Mouse (Mus musculus) T-helper 2 cell (primary cell): Measurements from ENCODE around the gene Nek2.

Experiments
- in situ Hi-C: fragments of 300-600 bp; cut with MboI, MseI; formaldehyde crosslinking; loops from one replicate; pipeline ENCODE4 v1.15.1; 2025; ENCODE audit warnings: high pct_unique_total_duplicates

Gene Nek2

GRCm38 (mm10) chr1:191812949-191813691 is 8.1 kb upstream of the Nek2 start:
- in situ Hi-C loops = loop anchor here (5.0 to 25.0 kb wide), 3 partner anchors 56 to 476 kb away; partner anchors contain the start of gene Tmem206

GRCm38 (mm10) chr1:191814240-191814639 is 7.0 kb upstream of the Nek2 start:
- in situ Hi-C loops = loop anchor here (5.0 to 25.0 kb wide), 3 partner anchors 57 to 477 kb away; partner anchors contain the start of gene Tmem206

GRCm38 (mm10) chr1:191814935-191815334 is 6.3 kb upstream of the Nek2 start:
- in situ Hi-C loops = loop anchor here (5.0 to 25.0 kb wide), 4 partner anchors 58 to 478 kb away; partner anchors contain the start of genes Dtl, Ints7 and Tmem206

- in situ Hi-C loops = loop anchor here (5.0 to 25.0 kb wide), 3 partner anchors 239 to 479 kb away; partner anchors contain the start of genes Dtl, Ints7 and Tmem206
Observed at GRCm38 (mm10) chr1:191816596-191816995, 4.6 kb upstream of the Nek2 start.

- in situ Hi-C loops = loop anchor here (5.0 to 25.0 kb wide), 3 partner anchors 240 to 480 kb away; partner anchors contain the start of genes Dtl, Ints7 and Tmem206
Observed at GRCm38 (mm10) chr1:191817418-191818144, 3.7 kb upstream of the Nek2 start.

- in situ Hi-C loops = loop anchor here (5.0 to 25.0 kb wide), 3 partner anchors 241 to 481 kb away; partner anchors contain the start of genes Dtl, Ints7 and Tmem206
Observed at GRCm38 (mm10) chr1:191818145-191818631, 3.1 kb upstream of the Nek2 start.

- in situ Hi-C loops = loop anchor here (5.0 to 25.0 kb wide), 3 partner anchors 242 to 482 kb away; partner anchors contain the start of genes Dtl, Ints7 and Tmem206
Observed at GRCm38 (mm10) chr1:191819026-191819425, 2.2 kb upstream of the Nek2 start.

GRCm38 (mm10) chr1:191820951-191821325 is 306 bp upstream of the Nek2 start:
- in situ Hi-C loops = loop anchor here (5.0 to 25.0 kb wide), 2 partner anchors 86 to 484 kb away; partner anchors contain the start of genes Slc30a1 and Tmem206

- in situ Hi-C loops = loop anchor here (5.0 kb wide), 1 partner anchor 263 kb away; the partner anchor contains the start of gene Traf5
Observed at GRCm38 (mm10) chr1:191829124-191829523, 7.9 kb downstream of the Nek2 start.

GRCm38 (mm10) chr1:191833396-191833795 is 12.2 kb downstream of the Nek2 start:
- in situ Hi-C loops = no loop called here

GRCm38 (mm10) chr1:191834825-191835224 is 13.6 kb downstream of the Nek2 start:
- in situ Hi-C loops = no loop called here

GRCm38 (mm10) chr1:191836318-191836985 is 15.2 kb downstream of the Nek2 start:
- in situ Hi-C loops = no loop called here

GRCm38 (mm10) chr1:191837691-191838090 is 16.4 kb downstream of the Nek2 start:
- in situ Hi-C loops = no loop called here

- in situ Hi-C loops = no loop called here
Observed at GRCm38 (mm10) chr1:191838994-191839741, 17.9 kb downstream of the Nek2 start.

- in situ Hi-C loops = no loop called here
Observed at GRCm38 (mm10) chr1:191840774-191841565, 19.7 kb downstream of the Nek2 start.

GRCm38 (mm10) chr1:191842247-191842646 is 21.0 kb downstream of the Nek2 start:
- in situ Hi-C loops = no loop called here

GRCm38 (mm10) chr1:191846667-191847066 is 25.4 kb downstream of the Nek2 start:
- in situ Hi-C loops = no loop called here

- in situ Hi-C loops = no loop called here
Observed at GRCm38 (mm10) chr1:191849501-191849900, 28.3 kb downstream of the Nek2 start.

GRCm38 (mm10) chr1:191853442-191853841 is 32.2 kb downstream of the Nek2 start:
- in situ Hi-C loops = no loop called here

- in situ Hi-C loops = no loop called here
Observed at GRCm38 (mm10) chr1:191854716-191855115, 33.5 kb downstream of the Nek2 start.
